Mouse (Mus musculus) liver, embryonic 14.5 days (tissue): ENCODE data around the gene Kbtbd7.

Source experiments
- CTCF ChIP-seq: IDR thresholded peaks from 2 replicates; pipeline ENCODE4 v1.5.1; 2016; ENCODE audit warnings: antibody characterized with exemption, low read depth, control low read depth
- EP300 ChIP-seq: IDR thresholded peaks from 2 replicates; pipeline ENCODE4 v1.6.1; 2016; ENCODE audit warnings: antibody characterized with exemption, low read depth

GRCm38 (mm10) chr14:79393289-79393688 is 33.0 kb upstream of the Kbtbd7 start:
- TF ChIP-seq CTCF (no peak), EP300 (no peak)
